Mouse (Mus musculus): ENCODE results near the gene Hist2h3c1.

Gene Hist2h3c1

DNA sequence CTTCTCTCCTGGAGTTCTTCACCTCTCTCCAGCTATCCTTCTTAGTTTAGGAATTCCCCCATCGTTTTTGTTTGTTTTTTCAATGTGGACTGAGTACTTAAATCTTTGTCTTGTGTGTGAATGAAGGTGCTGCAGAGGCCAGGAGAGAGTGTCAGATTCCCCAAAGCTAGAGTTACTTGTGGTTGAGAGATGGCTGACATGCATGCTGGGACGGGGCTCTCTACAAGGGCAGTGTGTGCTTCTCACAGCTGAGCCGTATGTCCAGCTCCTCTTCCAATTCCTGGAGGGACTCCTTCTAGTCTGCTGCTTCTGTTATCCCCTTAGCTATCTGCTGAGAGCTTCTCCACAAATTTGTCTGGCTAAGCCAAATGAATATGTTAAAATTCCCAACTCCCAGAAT lies 10.6 kb upstream of the Hist2h3c1 start:
- DNase-seq = no peak

DNA sequence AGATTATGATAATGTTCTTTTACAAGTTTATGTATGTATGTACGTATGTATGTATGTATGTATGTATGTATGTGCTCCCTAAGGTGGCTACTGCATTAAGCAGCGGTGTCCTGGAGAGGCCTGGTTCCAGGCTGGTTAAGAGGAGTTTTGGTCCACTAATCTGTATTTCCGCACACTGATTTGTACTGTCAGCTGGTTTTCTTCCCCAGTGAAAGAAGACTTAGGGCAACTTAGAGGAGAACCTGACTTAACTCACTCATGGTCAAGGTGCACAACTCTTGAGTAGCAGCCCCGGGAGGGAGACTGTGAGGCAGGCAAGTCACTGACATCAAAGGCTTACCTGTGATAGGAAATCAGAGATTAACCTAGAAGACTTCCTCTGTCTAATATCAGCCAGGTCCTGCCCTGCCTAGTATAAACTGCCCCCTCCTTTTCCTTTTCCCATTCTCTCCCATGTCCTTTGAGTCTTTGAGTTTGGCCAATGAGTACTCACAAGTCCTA lies 9.6 kb upstream of the Hist2h3c1 start:
- no peak for DNase-seq

DNA sequence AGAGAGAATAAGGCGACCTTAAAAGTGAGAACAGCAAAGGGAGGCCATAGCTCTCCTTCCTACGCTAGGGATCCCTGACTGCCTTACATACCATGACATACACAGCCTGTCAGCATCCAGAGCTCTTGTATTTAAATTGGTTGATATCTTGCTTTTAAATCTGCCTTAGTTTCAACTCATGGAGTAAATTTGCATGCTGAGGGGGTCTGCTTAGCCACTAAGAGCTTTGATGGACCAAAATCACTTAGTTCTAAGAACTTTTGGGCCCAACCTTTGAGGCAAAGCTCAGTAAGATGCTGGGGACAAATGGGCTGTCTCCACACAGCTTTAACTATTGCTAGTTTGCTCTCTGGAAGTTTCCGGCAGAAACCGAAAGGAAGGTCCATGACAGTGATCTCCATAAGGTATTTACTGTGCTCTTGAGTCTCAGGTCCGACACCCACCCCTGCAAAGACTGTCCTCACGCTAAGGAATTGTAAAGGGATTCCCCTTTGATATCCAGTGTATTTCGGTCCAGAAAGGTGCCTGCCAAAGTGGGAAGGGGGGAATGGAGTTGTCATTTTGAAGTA lies 9.1 kb upstream of the Hist2h3c1 start:
- no peak for DNase-seq

DNA sequence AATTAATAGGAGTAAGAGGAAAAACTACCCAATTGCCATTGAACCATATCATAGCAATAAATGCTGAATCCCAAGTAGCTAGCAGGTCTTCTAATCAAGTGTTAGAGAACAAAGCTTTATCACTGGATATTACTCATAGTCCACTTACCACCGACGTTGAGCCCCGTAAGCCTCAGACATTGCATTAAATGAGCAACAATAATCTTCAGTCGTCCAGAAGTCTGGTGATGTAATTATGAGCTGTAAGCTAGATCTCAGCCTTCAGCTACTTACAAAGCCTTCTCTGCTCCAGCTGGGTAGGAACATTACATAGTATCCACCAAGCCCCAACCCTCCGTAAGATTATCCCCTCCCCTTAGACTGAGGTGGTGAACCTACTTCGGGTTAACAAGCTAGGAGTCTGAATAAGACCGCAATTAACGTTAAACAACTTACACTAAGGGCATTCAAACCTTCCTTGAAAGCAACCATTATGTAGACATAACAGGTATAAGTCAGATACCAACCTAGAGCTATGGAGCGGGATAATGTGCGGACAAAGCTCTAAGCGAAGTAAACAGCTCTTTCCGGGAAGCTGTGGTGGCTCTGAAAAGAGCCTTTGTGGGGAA lies 8.5 kb upstream of the Hist2h3c1 start:
- DNase-seq = peak in 1 of 2 experiments; percentile 3

DNA sequence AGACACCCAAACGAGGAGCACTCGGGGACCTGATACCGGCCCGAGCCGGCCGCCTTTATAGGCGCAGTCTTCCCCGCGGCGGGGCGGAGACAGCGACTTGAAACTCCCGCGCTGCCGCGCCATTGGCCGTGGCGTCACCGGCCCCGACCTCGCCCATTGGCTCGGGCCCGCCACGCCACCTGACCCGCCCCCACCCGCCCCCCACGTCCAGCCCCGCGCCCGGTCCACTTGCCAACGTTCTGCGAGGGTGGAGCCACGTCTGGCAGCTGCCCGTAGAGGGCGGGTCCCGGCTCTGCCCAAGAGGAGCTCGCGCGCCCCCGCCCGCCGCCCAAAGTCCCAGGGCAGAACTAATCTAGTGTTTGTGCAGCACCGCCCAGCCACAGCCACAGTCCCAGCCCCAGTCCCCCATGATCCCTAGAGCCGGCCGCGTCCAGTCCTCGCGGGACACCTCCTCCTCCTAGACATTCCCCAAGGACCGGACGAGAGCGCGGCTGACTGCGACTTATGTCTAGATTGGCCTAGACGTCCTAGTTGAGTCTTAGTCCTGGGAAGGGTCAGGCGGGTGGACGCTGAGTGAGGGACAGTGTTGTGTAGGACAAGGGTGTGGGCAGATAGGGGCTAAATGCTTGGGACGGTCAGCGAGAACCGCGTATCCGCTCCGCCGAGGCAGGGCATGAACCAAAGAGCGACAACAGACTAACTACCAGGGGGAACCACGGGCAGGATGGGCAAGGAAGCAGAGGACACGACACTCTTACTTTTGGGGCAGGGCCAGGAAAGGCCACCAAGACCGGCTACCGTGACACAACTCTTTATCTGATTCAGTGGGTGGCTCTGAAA lies 7.3 kb upstream of the Hist2h3c1 start, which contains the start of gene Hist2h3c2:
Gene Hist2h3c2, minus strand, starts transcription at position 174 of the 840 bp plus-strand sequence.
- DNase-seq = peak; percentile 57 to 64

DNA sequence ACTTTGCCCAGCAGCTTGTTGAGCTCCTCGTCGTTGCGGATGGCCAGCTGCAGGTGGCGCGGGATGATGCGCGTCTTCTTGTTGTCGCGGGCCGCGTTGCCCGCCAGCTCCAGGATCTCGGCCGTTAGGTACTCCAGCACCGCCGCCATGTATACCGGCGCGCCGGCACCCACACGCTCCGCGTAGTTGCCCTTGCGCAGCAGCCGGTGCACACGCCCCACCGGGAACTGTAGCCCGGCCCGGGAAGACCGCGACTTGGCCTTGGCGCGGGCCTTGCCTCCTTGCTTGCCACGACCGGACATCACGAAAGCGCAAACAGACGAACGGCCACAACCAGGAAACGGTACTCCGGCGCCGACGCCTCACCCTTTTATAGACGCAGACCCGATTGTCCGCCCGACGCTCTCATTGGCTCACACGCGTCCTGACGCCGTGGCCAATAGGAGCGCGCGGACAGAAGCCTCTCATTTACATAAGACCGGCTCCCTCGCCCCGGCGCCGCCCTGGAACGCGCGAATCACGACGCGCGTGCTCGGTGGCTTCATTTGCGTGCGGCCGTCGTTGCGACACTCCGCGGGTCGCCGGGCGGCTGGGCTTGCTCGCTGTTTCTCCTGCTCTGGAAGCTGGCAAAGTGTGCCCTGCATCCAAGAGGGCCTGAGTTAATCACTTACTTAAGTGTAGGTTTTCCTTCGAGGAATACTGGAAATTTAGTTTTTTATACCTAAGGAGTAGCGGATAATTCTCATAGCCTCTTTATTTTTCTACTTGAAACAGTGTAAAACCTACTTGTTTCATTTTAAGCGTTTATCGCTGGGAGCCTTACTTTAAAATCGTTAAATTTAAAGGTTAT lies 6.3 kb upstream of the Hist2h3c1 start, which contains the start of gene Hist2h2aa2:
Gene Hist2h2aa2, minus strand, starts transcription at position 328 of the 850 bp plus-strand sequence.
- DNase-seq = peak; percentile 90 to 91

DNA sequence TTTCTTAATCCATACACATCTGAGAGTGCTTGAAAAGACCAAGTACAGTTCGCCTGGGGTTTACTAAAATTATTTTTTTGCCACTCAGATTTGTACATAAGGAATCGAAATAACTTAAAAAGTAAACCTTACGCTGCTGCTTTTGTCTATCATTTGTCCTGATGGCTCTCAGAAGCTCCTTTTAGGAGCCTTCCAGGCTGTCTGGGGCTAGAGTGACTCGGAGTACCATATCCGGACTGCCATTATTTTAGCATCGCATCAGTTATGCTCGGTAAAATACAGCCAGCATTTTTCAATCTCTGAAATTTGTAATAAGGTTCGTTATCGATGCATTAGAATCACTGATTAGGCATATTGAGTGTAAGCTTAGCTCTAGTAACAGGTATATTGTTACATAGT lies 5.7 kb upstream of the Hist2h3c1 start:
- DNase-seq = no peak

DNA sequence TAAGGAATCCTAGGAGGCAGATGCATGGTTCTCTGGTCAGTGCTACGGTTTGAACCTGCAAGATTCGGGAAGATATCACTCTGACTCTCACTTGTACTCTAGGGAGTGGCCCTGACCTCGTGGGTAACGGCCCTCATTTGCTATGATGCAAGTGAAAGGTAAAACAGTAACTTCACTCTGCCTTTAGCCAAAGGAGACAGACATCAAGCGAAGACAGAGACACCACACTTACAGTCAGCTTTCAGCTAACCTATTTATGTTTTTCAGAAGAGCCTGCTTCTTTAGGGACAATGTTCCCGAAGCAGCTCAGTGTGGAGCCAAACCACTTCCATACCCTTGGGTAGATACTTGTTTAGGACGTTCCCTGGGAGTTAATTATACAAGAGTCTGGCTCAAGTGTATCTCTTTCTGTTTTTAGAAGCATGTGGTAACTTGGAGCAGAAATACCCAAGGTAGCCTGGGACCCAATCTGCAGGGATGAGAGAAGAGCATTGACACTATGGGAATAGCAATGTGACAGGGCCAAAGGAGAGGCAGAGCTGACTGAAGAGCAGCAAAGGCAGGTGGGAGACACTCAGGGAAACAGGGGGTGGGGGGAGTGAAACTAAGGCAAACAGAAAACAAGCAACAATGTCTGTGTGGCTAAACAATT lies 2.4 kb upstream of the Hist2h3c1 start:
- no peak for DNase-seq

DNA sequence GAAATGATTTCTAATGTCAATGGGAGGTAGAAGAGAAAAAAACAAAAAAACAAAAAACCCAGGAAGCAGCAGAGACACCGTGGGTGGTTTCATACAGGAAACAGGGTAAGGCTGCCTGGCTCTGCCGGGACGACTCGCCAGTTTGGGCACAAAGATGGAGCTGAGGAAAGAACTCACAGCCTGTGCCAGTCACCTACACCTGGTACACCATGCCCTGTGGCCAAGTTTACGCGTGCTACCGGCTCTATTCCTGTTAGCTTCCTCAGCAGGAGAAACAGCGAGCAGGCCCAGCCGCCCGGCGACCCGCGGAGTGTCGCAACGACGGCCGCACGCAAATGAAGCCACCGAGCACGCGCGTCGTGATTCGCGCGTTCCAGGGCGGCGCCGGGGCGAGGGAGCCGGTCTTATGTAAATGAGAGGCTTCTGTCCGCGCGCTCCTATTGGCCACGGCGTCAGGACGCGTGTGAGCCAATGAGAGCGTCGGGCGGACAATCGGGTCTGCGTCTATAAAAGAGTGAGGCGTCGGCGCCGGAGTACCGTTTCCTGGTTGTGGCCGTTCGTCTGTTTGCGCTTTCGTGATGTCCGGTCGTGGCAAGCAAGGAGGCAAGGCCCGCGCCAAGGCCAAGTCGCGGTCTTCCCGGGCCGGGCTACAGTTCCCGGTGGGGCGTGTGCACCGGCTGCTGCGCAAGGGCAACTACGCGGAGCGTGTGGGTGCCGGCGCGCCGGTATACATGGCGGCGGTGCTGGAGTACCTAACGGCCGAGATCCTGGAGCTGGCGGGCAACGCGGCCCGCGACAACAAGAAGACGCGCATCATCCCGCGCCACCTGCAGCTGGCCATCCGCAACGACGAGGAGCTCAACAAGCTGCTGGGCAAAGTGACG lies 1.2 kb upstream of the Hist2h3c1 start, which contains the start of gene Hist2h2aa1:
Gene Hist2h2aa1, plus strand, starts transcription at position 495 of the 884 bp plus-strand sequence.
- peak; percentile 86 to 88 for DNase-seq

DNA sequence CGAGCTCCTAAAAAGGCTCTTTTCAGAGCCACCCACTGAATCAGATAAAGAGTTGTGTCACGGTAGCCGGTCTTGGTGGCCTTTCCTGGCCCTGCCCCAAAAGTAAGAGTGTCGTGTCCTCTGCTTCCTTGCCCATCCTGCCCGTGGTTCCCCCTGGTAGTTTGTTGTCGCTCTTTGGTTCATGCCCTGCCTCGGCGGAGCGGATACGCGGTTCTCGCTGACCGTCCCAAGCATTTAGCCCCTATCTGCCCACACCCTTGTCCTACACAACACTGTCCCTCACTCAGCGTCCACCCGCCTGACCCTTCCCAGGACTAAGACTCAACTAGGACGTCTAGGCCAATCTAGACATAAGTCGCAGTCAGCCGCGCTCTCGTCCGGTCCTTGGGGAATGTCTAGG lies 467 bp upstream of the Hist2h3c1 start:
- peak; percentile 26 to 29 for DNase-seq

DNA sequence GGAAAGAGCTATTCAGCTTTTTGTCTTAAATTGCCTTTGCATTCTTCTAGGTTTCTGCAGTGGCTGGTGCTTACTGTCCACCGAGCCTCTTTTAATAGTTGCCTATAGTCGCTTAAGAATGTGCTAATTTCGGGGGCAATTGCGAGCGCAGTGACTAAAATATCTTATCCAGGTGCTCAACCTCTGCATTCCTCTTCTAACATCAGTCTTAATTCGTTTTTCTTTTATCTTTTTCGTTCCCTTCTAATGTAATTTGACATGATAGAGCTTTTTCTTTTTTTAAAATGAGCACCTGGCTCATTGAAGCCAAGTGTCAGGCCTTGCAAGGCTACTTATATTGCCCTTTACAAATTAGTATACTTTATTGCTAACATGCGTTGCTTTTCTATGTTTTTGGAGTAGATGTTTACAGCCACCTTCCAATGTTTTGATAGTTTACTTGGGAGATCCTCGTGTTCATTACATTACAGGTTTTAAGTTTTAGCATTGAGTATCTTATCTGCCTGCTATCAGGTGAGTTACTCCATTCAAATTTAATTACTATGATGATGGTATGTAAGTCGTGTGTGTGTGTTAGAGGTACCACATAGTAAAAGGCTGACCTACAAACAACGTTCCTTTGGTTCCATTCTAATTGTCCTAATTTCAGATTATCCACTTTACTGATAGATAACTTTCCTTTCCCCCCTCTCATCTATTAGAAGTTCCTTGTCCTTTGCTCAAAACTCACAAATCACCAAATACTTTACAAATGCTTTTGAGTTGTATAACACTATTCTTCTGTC lies 1.1 kb downstream of the Hist2h3c1 start:
- DNase-seq = no peak

DNA sequence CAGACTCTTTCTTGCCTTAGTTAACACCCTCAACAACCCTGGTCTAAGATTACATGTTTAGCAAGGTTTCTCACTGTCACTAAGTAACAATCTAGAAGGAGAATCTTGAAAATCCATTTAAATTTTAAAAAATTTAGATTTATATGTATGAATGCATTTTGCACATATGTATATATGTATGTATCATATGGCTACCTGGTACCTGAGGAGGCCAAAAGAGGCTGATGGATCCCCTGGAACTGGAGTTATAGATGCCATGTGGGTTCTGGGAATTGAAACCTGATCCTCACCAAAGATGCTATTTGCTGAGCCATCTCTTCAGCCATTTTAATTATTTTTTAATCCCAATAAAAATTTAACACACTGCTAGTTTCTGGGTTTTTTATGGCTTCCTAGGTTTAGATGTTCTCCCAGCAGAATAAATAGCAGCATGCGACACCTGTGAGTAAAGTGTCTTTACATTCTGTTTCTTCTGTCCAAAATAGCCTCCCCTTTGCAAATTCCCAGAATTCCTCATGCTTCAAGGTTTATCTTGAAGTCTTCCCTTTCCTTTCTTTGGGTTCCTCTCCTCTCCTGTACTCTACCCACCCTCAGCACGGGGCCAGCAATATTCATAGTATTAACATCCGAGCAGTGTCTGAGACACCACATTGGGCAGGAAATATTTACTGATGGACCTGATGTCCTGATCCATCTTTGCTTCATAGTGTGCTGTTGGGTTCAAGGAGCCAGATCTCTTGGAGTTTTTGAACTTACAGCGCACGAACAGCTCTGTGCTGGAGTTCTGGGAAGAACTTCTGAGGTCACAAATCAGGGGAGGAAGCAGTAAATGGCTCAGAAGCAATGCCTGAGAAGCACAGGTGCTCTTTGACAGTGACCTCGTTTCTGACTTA lies 1.9 kb downstream of the Hist2h3c1 start:
- no peak for DNase-seq

DNA sequence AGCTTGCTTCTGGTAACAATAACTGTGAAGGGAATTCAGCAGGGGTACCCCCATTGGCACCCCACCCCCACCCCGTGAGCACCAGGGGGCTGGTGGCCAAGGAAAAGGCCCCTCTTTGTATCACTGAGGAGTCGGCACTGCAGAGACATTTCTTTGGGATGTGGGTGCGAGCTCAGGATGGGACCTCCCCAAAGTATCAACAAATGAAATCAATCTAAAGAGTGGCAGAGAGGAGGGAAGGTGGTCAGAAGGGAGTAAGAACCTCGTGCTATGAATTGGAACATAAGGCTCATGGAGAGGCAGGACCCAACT lies 2.5 kb downstream of the Hist2h3c1 start:
- DNase-seq = no peak

DNA sequence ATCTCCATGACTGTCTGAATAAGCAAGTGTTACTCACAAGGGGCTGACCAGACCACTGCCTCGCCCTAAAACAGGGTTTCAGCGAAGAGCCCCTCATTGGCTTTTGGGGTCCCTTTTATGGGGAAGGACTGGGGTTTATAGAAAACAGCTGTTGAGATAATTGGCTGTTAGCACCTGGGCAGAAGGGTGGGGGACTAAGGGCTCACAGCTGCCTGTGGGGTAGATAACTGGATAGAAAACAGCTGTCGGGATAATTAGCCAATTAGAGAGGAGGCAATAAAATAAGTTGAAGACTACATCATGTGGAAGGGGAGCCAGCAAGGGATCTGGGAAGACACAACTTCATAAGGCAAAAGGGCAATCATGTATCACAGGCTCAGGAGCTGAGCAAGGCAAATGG lies 4.4 kb downstream of the Hist2h3c1 start:
- DNase-seq = no peak

DNA sequence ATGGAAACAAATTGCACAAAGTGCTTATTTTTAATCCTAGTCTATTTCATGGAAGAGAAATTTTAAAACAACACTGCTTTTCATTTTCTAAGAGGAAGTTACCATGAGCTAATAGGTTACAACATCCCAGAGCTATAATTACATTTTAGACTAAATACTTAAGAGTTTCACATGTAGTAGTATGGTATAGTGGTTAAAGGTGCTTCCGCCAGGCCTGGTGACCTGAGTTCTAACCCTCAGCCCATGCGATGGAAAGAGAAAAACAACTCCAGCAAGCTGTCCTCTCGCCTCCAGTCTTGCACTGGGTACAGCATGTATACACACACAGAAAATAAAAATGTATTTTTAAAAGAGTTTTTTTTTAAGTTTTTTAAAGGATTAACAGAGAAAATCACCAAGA lies 5.3 kb downstream of the Hist2h3c1 start:
- peak; percentile 35 to 42 for DNase-seq

DNA sequence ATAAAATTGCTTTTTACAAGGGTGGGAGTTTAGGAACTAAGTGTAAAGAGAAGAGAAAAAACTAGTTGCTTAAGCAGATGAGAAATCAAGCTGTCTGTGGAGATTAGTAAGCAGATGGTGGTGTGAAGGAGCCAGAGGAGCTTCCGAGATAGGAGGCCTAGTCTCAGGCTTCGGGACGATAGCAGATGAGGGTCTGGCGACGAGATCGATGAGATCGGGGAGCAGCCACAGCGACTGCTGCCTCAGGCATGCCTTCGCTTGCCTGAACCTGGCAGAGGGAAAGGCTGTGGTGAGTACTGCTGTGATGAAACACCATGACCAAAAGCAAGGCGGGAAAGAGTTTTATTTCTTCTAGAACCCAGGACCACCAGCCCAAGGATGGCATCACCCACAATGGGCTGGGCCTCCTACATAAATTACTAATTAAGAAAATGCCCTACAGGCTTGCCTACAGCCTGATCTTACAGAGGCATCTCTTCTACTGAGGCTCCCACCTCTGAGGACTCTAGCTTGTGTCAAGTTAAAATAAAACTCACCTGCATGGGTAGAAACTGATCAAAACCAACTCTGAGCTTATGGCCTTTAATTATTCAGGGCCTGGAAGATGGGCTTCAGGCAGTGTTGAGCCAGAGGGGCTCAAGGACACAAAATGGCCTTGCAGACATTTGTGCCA lies 8.3 kb downstream of the Hist2h3c1 start:
- DNase-seq = no peak

DNA sequence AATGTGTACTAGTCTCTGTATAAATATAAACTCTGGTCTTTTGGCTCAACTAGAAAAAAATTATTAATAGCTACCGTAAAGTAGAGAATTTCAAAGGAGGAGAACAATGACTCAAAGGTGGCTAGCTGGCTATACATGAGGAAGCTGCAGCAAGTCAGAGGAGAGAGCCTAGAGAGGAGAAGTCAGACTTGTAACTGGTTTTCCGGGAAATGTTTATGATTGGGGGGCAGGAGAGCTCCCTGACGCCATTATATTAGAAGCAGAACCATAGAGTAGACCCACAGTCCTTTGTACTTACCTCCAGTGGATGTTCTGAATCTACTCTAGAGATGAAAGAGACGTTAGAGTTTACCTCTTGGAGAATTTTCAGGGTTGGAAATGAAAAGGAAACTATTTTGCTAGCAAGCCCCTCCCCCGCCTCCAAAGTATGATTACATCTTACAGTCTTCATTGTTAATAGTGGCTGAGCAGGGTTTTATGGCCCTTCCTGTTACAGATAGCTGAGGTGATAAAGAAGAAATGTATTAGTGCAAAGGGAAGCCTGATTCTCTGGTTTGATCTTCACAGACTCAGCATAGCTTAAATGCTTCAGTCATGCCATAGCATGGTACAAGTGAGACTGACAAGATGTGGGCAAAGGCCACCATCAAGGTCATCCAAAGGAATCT lies 9.6 kb downstream of the Hist2h3c1 start:
- DNase-seq = no peak

DNA sequence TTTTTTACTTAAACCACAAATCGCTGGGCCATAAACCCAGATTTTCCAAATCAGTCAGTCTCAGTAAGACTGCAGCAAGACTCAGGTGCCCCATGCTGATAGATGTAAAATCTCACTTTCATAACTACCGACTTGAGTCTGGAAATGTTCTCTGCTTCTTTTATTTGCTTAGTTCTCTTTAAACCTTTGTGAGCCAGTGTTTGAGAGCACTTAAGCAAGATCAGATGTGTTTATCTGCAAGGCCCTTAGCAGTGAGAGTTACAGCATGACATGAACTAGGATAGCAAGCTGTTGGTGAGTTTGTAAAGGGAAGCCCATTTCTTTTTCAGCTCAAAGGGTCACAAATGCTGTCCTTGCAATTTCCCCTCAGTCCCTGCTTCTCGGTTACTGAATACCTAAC lies 10.7 kb downstream of the Hist2h3c1 start:
- no peak for DNase-seq

Measured in B cell, adult 2 months (primary cell).